Mouse (Mus musculus) erythroblast, embryonic 14.5 days (primary cell): ENCODE results near the gene Ilkap.

ENCODE experiments used
- GATA1 ChIP-seq: IDR thresholded peaks from 2 replicates; pipeline ENCODE4 v1.6.1; 2012; ENCODE audit warnings: low read length, inconsistent platforms, mixed read lengths
- TAL1 ChIP-seq: IDR thresholded peaks from 3 replicates; pipeline ENCODE4 v1.6.1; 2012; ENCODE audit warnings: low read length, inconsistent platforms, mixed read lengths

DNA sequence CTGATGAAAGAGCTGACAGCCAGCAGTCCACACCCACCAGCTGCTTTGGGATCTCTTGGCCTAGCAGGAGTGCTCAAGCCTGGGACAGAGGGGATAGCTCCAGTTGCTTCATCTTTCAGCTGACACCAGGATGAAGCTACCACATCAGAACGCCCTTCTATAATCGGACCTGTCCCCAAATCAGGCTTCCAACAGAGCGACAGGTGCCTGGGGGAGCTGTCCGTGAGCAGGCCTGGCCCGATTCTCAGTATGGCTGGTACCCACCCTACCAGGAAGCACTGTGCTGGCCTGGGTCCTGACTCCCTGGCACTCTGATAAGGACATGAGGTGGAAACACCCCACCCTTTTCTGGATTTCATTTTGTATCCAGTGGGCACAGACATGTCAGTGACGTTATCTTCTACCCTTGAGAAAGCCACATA is 25.2 kb downstream of the Ilkap start:
- TF ChIP-seq GATA1, result peak; percentile 58
- peak; percentile 37; the same call in 1 of the 3 replicates for TF ChIP-seq TAL1
